Mouse (Mus musculus): ENCODE measurements at regions not wholly inside any gene's neighbourhood (a gene's known extent, or its start where the extent isn't known, plus 50 kb on each side); places are given as distances from the start of the nearest gene placed in this dataset.

DNA sequence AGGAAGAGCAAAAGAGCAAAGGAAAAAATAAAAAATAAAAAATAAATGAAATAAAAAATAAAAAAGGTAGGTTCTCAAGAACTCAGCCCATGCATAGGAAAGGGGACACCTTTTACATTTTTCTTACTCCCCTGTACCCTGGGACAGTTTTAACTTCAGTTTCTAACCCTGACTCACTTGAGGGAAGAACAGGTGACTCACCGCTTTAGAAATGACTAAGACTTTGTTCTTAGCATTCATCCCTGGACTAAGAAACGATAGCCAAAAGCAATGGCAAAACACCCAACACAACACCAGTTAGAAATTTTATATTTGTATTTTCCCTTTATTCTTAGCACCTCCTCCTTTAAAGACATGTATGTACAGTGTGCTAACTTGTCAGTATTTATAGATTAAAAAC is 161.5 kb upstream of the Samsn1 start:
- no peak for DNase-seq (ENCODE audit: low spot score in 2 of 2)

GRCm38 (mm10) chr16:76183105-76183504 is 161.0 kb upstream of the Samsn1 start:
- DNase-seq (ENCODE audit: low spot score in 2 of 2) = no peak

- DNase-seq (ENCODE audit: low spot score in 2 of 2) = no peak
Observed at GRCm38 (mm10) chr16:76181596-76181995, 159.5 kb upstream of the Samsn1 start.

GRCm38 (mm10) chr16:76167651-76168050 is 145.6 kb upstream of the Samsn1 start:
- DNase-seq (ENCODE audit: low spot score in 2 of 2) = no peak

GRCm38 (mm10) chr16:76160879-76161278 is 138.8 kb upstream of the Samsn1 start:
- no peak for DNase-seq (ENCODE audit: low spot score in 2 of 2)

DNA sequence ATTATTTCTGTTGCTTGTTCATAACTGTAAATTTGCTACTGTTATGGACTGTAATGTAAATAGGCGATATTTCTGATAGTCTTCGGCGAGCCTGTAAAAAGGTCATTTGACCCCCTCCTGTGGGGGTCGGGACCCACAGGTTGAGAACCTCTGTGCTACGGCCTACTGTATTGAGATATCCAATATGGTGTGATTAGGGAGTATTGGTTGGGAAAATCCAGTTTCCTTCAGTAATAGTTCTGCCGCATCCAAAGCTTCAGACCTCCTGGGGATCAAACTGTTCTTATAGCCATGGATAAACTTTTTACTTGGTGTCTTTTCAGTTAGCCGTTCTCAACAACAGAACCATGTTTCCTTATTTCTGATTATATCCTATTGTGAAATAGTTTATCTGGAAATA is 136.5 kb upstream of the Samsn1 start:
- no peak for DNase-seq (ENCODE audit: low spot score in 2 of 2)

DNA sequence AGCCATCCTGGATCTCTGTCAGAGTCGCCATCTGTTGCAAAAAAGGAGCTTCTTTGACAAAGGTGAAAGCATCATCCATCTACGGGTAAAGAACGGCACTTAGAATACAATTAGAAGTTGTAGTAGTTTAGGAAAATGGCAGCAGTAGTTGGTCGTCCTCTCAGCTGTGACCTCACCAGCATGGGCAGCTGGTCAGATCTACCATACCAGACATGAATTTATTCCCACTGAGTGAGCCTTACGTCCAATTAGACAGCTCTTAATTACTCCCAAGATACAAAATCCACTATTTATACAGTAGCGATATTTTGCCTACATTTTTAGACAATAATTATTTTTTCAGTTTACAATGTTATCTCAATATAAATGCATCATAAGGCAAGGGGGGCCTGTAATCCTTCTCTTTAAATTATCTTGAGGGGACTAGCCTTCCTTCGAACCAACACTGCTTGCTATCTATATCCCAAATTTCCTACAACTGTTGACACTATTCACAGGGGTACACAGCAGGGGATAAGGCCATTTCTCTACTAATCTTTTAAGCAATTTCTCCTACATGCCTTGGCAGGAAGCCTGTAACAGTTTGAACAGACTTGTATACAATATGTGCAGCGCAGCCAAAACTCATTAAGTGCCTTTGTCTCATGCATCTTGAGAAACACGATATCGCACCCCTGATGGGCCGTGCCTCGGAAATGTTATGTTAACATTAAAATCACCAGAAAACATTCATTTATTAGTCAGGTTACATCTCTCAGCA is 131.9 kb upstream of the Samsn1 start:
- DNase-seq (ENCODE audit: low spot score in 2 of 2) = no peak

- no peak for DNase-seq (ENCODE audit: low spot score in 2 of 2)
Observed at GRCm38 (mm10) chr16:76149581-76149980, 127.5 kb upstream of the Samsn1 start.

GRCm38 (mm10) chr16:76133892-76134291 is 111.8 kb upstream of the Samsn1 start:
- no peak for DNase-seq (ENCODE audit: low spot score in 2 of 2)

DNA sequence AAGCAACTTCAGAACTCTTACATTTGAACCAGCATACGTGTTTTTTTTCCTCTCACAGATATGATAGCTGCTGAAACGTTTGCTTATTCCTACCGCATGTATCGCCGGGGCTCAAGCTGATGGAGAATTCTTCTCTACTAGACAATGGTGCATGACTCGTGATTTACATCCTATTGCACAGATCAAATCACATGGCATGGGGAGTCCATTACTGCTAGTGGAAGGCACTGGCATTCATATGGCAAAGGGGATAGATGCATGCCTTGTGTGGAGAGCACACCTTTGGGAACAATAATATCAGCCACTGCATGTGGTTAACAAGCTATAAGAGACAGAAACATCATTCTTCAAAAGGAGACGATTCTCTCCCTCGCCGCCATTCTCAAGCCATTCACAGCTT is 108.4 kb upstream of the Samsn1 start:
- no peak for DNase-seq (ENCODE audit: low spot score in 2 of 2)

DNA sequence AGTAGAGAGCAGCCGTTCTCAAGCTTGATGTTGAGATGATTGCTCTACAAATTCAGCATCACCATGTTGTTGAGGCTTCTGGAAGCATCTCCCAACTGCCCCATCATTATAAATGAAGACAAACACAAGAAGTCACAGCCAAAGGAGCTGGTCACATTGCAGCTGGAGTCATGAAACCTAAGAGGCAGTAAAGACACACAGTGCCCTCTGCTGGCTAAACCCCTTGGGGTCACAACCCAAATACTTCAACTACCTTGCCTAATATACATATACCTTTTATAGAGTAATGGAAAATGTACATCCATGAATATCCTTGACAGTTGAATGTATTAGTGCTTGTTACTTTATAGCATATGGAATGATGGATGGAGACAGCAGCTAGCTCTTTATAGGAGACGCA is 107.9 kb upstream of the Samsn1 start:
- DNase-seq (ENCODE audit: low spot score in 2 of 2) = peak in 1 of 2 experiments; percentile 15

DNA sequence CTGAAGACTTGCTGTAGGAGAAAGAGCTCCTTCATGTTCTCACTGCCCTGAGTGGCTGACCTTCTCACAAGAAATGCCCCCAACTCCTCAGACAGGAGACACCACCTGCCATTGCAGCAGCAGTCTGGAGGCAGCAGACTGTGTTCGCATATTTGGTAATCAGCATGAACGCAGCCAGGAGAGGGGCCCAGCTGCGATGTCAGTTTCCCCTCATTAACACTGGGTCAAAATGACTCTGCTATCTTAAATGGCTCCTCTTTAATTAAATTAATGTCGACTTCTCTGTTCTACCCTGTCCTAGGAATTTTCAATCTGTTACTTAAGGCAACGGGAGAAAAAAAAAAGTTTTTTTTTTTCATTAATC is 100.9 kb upstream of the Samsn1 start:
- no peak for DNase-seq (ENCODE audit: low spot score in 2 of 2)

GRCm38 (mm10) chr16:76122172-76123020 is 100.3 kb upstream of the Samsn1 start:
- no peak for DNase-seq (ENCODE audit: low spot score in 2 of 2)

GRCm38 (mm10) chr16:76120712-76121111 is 98.6 kb upstream of the Samsn1 start:
- DNase-seq (ENCODE audit: low spot score in 2 of 2) = no peak

- DNase-seq (ENCODE audit: low spot score in 2 of 2) = peak in 1 of 2 experiments; percentile 12
Observed at GRCm38 (mm10) chr16:76110383-76110782, 88.3 kb upstream of the Samsn1 start.

DNA sequence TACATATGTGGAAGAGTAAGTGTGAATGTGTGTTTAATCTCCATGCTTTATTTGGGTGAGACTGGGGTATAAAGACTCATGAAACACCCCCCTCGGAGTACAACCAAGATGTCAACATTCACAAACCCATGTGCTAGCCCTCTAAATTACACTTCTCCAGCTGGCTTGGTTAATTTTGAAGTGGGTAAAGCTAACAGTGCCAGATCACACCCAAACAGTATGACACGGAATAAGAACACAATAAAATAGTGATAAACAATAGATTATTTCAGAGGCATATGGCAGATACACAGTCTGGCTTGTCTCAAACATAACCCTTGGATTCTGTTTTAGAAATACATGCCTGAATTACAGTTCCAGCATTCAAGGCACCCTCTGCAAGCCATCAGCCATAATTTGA is 86.4 kb upstream of the Samsn1 start:
- DNase-seq (ENCODE audit: low spot score in 2 of 2) = no peak

- no peak for DNase-seq (ENCODE audit: low spot score in 2 of 2)
Observed at GRCm38 (mm10) chr16:76104673-76105072, 82.6 kb upstream of the Samsn1 start.

DNA sequence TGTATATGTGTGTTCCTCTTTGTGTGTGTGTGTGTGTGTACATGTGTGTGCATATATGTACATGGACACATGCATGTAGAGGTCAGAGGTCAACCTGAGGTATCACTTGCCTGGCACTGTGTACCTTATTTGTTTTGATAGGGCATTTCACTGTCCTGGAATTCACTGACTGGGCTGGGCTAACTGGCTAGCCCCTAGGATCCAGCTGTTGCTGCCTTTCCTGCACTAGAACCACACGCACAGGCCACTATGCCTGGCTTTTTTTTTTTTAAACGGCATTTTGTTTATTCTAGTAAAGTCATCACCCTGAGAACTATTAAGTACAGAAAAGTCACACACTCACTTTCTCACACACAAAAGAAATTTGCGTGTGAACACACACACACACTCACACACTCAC is 79.7 kb upstream of the Samsn1 start:
- no peak for DNase-seq (ENCODE audit: low spot score in 2 of 2)

DNA sequence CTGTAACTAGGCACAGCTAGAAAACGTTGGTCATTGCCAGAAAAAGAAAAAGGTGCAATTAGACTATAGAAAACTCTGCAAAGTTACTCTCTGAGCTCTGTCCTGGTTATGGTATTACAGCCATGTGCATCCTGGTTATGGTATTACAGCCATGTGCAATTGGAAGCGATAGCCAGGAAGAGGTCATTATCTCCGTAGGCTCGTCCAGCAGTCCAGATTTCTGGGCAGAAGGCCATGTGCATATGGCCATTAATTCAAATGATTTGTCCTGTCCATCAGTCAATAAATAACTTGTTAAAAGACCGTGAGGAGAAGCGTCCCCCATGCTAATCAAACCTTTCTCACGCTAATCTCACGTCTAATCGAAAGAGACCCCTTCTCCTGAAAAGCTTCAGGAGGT is 75.7 kb upstream of the Samsn1 start:
- no peak for DNase-seq (ENCODE audit: low spot score in 2 of 2)

- no peak for DNase-seq (ENCODE audit: low spot score in 2 of 2)
Observed at GRCm38 (mm10) chr16:76096363-76096762, 74.3 kb upstream of the Samsn1 start.

DNA sequence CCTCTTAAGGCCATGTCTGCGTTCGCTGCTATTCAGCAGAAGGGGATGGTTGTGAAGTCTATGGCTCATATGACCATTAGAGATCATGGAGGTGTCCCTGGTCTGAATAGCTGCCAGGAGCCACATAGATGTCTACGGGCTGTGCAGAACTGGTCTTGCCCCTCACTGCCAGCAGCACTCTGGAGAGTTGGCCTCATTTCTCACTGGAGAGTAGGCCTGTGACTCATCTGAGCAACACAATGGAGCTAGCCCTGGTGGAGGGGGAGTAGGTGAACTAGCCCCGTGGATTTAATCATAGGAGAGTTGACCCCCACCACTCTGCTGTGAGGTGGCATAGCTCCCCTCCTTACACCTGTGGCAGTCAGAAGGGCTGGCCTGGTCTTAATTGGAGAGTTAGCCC is 63.3 kb upstream of the Samsn1 start:
- DNase-seq (ENCODE audit: low spot score in 2 of 2) = no peak

GRCm38 (mm10) chr16:76082465-76082864 is 60.4 kb upstream of the Samsn1 start:
- no peak for DNase-seq (ENCODE audit: low spot score in 2 of 2)
